Mouse (Mus musculus): ENCODE data around the gene Popdc3. TPM values are rescaled to one million over a fixed set of nuclear protein-coding genes. Genes with fewer than 3 reads are reported as not detected.
"Not testable (repeated sequence)": the region's sequence is repeated elsewhere in the genome, so short reads cannot be mapped to it uniquely, and the experiment has no call there.

Gene Popdc3
- under 1 TPM; 0.57 to 0.64 TPM for total RNA-seq (2021)

DNA sequence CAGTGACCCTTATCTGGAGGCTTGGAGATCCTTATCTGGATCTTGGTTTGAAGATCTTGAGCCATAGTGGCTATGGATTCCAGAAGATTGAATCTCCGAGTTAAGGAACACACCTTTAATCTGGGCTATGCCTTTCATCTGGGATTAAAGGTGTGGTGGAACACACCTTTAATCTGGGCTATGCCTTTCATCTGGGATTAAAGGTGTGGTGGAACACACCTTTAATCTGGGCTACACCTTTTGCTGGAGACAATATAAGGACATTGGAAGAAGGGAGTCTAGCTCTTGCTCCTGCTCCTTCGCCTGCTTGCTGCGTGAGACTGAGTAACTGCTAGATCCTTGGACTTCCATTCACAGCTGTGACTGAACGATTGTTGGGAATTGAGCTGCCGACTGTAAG lies at the start of gene Popdc3:
Gene Popdc3, plus strand, starts transcription at position 301 of the 400 bp plus-strand sequence.
- DNase-seq (ENCODE audit: low spot score in 2 of 2); intact Hi-C loops (cut with DNase I): not testable (repeated sequence)

DNA sequence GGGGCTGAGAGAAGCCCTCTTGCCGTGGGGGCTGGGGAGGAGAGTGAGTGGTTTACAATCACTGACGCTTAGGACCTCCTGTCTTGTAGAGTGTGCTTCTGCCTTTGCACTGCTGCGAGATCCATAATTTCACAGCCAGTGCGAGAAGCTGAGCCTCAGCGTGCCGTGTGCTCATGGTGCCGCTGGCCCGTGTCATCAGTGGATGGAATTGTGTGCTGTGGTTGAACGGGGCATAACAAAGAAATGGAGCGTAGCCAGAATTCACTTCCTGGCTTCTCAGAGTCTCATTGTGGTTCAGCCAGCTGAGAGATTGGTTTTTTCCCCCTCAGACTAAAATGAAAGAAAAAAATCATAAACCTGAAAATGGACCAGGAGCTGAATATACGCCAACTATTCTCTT lies 48.8 kb upstream of the Popdc3 start:
- intact Hi-C loops (cut with DNase I): no loop called here
- no peak for DNase-seq (ENCODE audit: low spot score in 2 of 2)

- intact Hi-C loops (cut with DNase I): no loop called here
Observed at GRCm38 (mm10) chr10:45130004-45130403, 47.9 kb upstream of the Popdc3 start.

GRCm38 (mm10) chr10:45132371-45132770 lies 45.5 kb upstream of the Popdc3 start:
- intact Hi-C loops (cut with DNase I): no loop called here
- DNase-seq (ENCODE audit: low spot score in 2 of 2): peak in 1 of 2 experiments; percentile 13

More at GRCm38 (mm10) chr10:45130004-45130403, 47.9 kb upstream of the Popdc3 start:
- DNase-seq (ENCODE audit: low spot score in 2 of 2): no peak

DNA sequence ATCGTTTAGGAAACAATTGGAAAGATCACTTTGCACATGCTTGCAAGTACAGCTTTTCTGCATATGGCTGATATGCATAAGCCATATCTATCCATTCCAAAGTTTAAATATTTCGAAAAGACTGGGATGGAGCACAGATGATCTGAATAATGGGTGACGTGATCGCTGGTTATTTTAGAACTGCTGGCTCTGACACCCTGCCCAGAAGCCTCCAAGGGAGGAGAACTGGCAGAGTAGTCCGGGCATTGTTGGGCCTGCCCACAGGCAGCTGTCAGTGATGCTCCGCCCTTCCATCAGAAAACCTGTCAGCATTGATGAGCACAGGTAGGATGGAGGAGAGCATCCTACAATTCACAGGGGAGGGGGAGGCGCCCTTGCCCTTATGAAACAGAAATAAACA lies 41.1 kb upstream of the Popdc3 start:
- intact Hi-C loops (cut with DNase I): no loop called here
- peak; percentile 20 to 84 for DNase-seq (ENCODE audit: low spot score in 2 of 2)

DNA sequence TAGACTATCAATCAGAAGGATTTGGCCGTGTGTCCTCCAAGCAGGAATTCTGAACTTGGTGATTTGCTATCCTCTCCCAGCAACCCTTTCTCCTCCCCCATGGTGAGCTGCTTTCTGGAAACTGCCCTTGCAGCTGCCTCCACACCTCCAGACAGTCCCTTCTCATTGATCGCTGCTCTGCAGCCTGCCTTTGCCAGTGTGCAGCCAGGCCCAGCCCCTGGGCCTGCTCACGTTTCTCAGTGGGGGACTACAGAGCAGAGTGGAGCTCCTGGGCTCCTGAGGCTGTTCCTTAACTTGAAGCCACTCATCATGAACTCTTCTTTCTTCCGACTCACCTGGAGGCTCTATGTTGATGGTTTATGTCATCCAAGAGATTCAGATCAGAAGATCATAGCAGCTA lies 38.0 kb upstream of the Popdc3 start:
- no peak for DNase-seq (ENCODE audit: low spot score in 2 of 2)
- intact Hi-C loops (cut with DNase I): no loop called here

- intact Hi-C loops (cut with DNase I): no loop called here
- DNase-seq (ENCODE audit: low spot score in 2 of 2): no peak
Observed at GRCm38 (mm10) chr10:45140474-45141212, 37.3 kb upstream of the Popdc3 start.

- no peak for DNase-seq (ENCODE audit: low spot score in 2 of 2)
- intact Hi-C loops (cut with DNase I): no loop called here
Observed at GRCm38 (mm10) chr10:45142359-45142758, 35.5 kb upstream of the Popdc3 start.

DNA sequence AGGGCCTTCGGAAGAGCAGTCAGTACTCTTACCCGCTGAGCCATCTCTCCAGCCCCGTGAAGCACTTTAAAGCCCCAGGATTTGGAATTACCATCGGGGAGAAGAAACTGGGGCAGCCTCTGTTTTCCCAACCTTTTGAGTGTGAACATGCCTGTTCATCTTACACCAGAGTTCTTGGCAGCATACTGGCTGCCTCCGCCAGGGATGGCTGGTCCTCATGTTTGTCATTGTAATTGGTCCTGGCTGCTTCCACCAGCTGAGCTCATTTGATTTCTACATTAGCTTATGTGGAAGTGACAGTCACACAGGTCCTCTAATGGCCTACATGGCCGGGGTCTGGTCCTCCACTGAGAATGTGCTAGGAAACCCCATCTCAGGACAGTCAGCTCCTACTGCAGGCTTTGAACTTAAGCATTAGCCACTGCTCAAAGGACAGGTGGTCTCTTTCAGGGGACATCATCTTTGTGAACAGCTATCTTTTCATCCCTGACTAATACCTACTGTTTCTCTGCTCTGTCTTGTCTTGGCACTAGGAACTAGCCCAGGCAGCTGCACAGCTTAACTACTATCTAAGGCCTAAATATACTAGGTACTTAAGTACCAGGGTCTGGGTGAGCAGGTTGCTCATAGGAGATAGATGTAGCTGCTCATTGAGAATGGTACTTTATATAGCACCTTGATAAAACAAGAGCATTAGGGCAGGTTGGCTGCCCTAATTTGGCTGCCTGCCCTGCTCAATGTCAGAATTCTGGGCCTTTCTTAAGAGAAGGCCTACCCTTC lies 33.7 kb upstream of the Popdc3 start:
- DNase-seq (ENCODE audit: low spot score in 2 of 2): no peak
- intact Hi-C loops (cut with DNase I): no loop called here

- intact Hi-C loops (cut with DNase I): no loop called here
- DNase-seq (ENCODE audit: low spot score in 2 of 2): no peak
Observed at GRCm38 (mm10) chr10:45146821-45147220, 31.1 kb upstream of the Popdc3 start.

GRCm38 (mm10) chr10:45151137-45151536 lies 26.8 kb upstream of the Popdc3 start:
- intact Hi-C loops (cut with DNase I): no loop called here
- DNase-seq (ENCODE audit: low spot score in 2 of 2): no peak

DNA sequence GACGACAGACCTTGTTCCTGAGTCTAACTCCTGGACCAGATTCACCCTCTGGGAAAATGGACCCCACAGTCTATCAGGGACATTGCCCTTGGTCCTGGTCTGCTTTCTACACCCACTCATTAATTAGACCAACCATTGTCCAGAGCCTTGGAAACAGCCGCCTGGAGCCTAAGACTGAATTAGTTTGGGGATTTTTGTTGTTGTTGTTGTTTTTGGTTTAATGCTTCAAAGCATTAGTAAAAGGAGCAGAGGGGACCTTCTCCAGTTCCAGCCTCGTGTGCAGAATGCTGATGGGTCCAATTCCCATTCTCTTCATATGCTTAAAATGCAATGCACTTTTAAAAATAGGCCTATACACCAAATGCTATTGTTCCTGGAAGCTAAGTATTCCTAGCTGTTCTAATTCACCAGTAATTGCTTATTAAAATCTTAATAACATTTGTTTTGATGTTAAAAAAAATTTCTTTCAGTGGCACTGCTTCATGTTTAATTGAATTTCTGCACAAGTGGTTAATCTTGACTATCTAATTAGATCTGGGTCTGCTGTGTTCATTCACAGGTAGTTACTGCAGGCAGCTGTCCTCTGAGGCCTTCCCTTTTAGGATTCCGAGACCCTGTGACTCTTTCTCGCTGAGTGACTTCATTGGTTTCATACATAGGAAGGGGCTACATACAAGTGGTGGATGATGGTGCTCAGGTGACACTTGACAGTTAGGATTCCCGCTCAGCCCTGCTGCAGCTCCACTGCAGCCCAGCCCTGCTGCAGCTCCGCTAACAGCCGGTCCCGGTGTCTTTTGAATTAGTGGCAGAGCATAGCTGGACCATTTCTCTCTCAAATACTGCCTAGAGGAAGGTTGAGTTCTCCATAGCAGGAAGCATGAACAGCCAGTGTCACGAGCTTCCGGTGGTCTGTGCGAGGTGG lies 25.9 kb upstream of the Popdc3 start:
- DNase-seq (ENCODE audit: low spot score in 2 of 2): peak in 1 of 2 experiments; percentile 14
- intact Hi-C loops (cut with DNase I): no loop called here

GRCm38 (mm10) chr10:45154557-45155060 lies 23.3 kb upstream of the Popdc3 start:
- peak in 1 of 2 experiments; percentile 6 for DNase-seq (ENCODE audit: low spot score in 2 of 2)

GRCm38 (mm10) chr10:45165851-45166250 lies 12.0 kb upstream of the Popdc3 start:
- DNase-seq (ENCODE audit: low spot score in 2 of 2): no peak
- intact Hi-C loops (cut with DNase I): no loop called here

More at GRCm38 (mm10) chr10:45154557-45155060, 23.3 kb upstream of the Popdc3 start:
- intact Hi-C loops (cut with DNase I): no loop called here

- DNase-seq (ENCODE audit: low spot score in 2 of 2): no peak
- intact Hi-C loops (cut with DNase I): no loop called here
Observed at GRCm38 (mm10) chr10:45173927-45174326, 4.0 kb upstream of the Popdc3 start.

- intact Hi-C loops (cut with DNase I): no loop called here
- no peak for DNase-seq (ENCODE audit: low spot score in 2 of 2)
Observed at GRCm38 (mm10) chr10:45174345-45174744, 3.6 kb upstream of the Popdc3 start.

GRCm38 (mm10) chr10:45180677-45181326 lies 2.9 kb downstream of the Popdc3 start:
- DNase-seq (ENCODE audit: low spot score in 2 of 2): no peak
- intact Hi-C loops (cut with DNase I): no loop called here

DNA sequence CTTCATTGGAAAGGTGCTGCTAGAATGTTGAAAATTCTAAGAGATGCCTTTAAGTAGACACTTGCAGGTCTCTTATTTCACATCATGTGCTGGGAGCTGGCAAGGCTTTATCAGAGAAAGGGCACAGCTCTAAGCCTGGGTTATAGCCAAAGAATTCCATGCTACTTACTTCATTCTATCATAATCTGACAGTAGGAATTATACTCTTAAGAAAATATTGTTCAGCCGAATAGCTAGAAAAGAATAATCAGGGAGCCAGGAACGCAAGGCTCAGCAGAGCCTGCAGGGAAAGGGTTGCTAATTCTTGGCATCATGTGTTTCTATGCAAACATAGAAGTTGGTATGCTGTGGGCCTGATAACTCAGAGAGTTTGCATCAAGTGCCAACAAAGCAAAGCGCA lies 3.4 kb downstream of the Popdc3 start:
- no peak for DNase-seq (ENCODE audit: low spot score in 2 of 2)
- intact Hi-C loops (cut with DNase I): no loop called here

DNA sequence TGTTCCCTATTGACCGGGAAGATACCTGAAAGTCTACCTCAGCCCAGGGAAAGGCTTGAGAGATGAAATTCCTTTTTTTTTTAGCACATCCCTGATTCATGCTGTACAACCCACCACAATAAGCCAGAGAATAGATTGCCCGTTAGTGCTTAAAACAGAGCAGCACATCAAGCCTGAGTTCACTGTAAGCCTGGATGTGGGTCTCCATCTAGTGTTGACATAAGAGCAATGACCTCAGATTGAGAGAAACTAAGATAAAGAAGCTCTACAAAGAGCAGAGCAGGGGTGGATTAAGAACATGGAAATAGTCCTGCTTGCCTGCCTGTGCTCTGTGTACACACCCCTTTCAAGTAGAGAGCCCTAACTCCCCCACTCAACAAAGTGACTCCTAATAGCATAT lies 7.6 kb downstream of the Popdc3 start:
- intact Hi-C loops (cut with DNase I): no loop called here

More for the DNA sequence above, 7.6 kb downstream of the Popdc3 start:
- no peak for DNase-seq (ENCODE audit: low spot score in 2 of 2)
